Mouse (Mus musculus) lung, adult 2 months (tissue): ENCODE results near the gene Hsp90ab1. TPM values are rescaled to one million over a fixed set of nuclear protein-coding genes. Genes with fewer than 3 reads are reported as not detected.

ENCODE experiments used
- DNase-seq: peaks from one replicate; pipeline ENCODE4 v3.0.0; 2022
- H3K4me1 ChIP-seq: fragments of 200-500 bp; 2 replicates; pipeline ENCODE4 v1.6.1; 2011; ENCODE audit warnings: low read length; ENCODE audit not compliant: control insufficient read depth, insufficient read depth
- H3K4me3 ChIP-seq: fragments of 200-500 bp; replicated peaks from 2 replicates; pipeline ENCODE3; 2011; ENCODE audit warnings: low read depth, mild to moderate bottlenecking, control low read depth, low read length; ENCODE audit errors: extremely low read depth
- CTCF ChIP-seq: fragments of 200-500 bp; IDR thresholded peaks from 2 replicates; pipeline ENCODE4 v1.5.1; 2011; ENCODE audit warnings: mild to moderate bottlenecking, low read length, control low read depth; ENCODE audit not compliant: insufficient read depth
- POLR2A ChIP-seq: fragments of 200-500 bp; IDR thresholded peaks from 2 replicates; pipeline ENCODE4 v1.6.1; 2011; ENCODE audit warnings: low read depth, mild to moderate bottlenecking, control low read depth, low read length, borderline replicate concordance; ENCODE audit errors: extremely low read depth
- WGBS: fragments of 180-500 bp; shearing (Covaris S2); methylation state at CpG from one replicate; pipeline ENCODE4 v1.1.7; 2018; 5-methylcytosine and 5-hydroxymethylcytosine counted together
- polyA plus RNA-seq: library from polyadenylated mRNA; depleted of rRNA; stranded (reverse); fragments of >200 nt; gene quantifications from 2 replicates; pipeline ENCODE4 v1.2.3, GENCODE M21; 2012

The Hsp90ab1 gene
- polyA plus RNA-seq, 1 experiment, result 340 TPM

DNA sequence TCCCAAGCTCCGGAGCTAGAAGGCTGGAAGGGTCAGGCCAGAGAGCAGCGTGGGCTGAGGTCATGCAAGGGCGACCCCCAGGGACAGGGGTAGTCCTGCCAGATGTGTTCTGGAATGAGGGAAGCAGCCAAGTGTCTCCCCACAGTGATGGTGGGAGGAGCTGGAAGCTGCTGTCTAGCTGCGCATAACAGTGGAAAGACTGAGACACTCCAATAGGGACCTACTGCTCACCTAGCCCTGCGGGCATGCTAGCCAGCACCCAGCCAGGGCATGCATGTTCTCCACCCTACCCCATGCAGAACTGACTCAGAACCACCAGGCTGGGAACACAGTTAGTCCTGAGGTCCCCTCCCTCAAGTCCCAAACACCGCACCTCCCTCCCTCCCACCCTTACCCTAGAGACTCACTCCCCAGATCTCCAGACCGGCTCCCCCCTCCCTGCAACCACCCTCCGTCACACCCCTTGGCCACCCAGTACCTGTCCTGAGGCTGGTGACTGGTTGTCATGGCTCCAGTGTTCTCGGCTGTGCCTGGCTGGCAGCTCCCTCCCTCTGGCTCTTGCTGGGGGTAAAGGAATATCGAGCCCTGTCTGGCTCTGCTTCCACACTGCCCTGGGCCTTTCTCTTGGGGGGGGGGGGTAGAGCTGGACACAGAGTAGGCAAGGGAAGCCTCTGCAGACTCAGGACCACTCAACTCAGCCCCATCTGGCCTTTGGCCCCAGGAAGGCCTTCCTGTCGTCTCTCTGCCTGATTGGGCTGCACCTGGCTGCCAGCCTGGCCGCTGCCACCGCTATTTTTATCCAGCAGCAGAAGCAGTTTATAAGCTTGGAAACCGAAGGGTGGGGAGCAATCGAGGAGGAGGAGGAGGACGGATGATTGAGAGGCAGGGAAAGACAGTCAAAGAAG lies 18.9 kb upstream of the Hsp90ab1 start:
- TF ChIP-seq CTCF (no peak), POLR2A (0 out of 2 replicates have a peak, but pooled peaks have one; percentile 22)
- DNase-seq, result no peak
- WGBS, result 40% methylated on average over 16 of the region's 16 CpGs
- H3K4me3 ChIP-seq, result peak overlapping the region; percentile 6
- H3K4me1 ChIP-seq, result peaks cover 38% of the 10 kb centered on the region

DNA sequence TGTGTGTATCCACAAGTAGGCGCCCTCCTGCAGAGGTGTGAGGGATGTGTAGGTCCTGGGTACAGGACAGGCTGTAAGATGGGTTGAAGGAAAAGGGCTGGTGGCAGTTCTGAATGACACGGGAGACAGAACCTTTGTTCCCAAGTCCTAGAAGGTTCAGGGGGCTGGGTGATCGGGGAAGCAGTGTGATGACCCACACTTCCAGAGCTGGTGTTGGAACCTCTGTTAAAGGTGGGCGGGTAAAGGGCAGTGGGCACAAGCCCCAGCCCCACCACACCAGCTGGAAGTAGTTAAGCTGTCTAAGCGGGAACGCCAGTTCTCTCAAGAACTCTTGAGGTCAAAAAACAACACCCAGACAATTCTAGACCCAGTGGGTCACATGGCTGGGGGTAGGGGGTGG lies 17.3 kb upstream of the Hsp90ab1 start:
- no peak for DNase-seq
- TF ChIP-seq POLR2A, result no peak
- no peak for TF ChIP-seq CTCF
- Histone ChIP-seq H3K4me3 (no peak overlapping the region), H3K4me1 (peaks cover 33% of the 10 kb centered on the region)
- 75% methylated on average over 6 of the region's 6 CpGs for WGBS

DNA sequence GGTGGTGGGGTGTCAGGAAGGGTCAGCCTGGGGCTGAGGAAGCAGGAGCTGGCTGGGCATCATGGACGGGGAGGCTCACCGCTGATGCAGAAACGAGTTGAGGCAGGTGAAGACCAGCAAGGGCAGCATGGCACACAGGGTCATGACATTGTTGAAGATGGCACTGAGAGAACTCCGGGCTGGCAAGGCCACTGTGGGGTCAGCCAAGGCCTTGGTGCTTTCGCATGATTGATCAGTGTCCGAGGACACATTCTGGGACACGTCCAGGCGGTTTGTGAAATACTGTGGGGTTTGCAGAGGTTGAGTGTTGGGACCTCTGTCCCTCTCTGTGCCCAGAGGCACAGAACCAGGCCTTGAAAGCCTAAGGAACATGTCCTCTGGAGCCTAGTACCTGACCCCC lies 16.8 kb upstream of the Hsp90ab1 start:
- Histone ChIP-seq H3K4me1 (peaks cover 36% of the 10 kb centered on the region), H3K4me3 (no peak overlapping the region)
- no peak for DNase-seq
- TF ChIP-seq CTCF, result no peak
- TF ChIP-seq POLR2A, result no peak
- WGBS, result 89% methylated on average over 8 of the region's 8 CpGs

DNA sequence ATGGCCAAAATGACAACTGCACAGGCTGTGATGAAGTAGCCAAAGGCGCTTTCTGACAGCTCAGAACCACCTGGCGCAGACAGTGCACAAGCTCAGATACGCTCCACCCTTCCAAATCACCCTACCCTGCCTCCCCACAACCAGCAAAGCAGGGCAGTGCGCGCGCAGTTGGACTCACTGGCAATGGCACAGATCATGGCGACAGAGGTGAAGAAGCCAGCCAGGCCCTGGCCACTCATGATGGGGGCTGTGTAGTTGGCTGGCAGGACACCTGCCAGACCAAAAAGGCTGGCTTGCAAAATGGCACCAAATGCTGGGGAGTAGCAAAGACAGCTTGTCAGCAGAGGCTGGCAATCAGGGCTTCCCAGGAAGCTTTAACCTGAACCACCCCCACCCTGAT lies 16.2 kb upstream of the Hsp90ab1 start:
- Histone ChIP-seq H3K4me3 (no peak overlapping the region), H3K4me1 (peaks cover 41% of the 10 kb centered on the region)
- DNase-seq, result no peak
- TF ChIP-seq POLR2A, result no peak
- no peak for TF ChIP-seq CTCF
- WGBS, result 95% methylated on average over 7 of the region's 7 CpGs

DNA sequence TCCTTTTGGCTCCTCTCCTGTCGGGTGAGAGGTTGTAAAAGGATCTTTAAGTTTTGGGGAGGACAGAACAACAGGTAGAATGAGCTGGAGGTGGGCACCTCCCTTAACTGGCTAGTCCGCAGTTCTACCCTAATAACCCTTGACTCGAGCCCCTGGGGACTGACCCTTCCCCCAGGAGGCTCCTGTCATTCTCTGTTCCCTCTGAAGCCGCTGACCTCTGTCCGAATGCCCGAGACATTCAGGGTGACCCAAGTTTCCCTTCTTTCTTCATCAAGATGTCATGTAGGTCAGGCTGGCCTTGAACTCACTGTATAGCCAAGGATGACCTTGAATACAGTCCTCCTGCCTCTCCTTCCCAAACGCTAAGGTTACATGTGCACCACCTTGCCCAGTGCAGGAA lies 15.3 kb upstream of the Hsp90ab1 start:
- H3K4me1 ChIP-seq, result peaks cover 39% of the 10 kb centered on the region
- 84% methylated on average over 7 of the region's 7 CpGs for WGBS
- no peak for TF ChIP-seq POLR2A
- H3K4me3 ChIP-seq, result no peak overlapping the region
- no peak for DNase-seq

DNA sequence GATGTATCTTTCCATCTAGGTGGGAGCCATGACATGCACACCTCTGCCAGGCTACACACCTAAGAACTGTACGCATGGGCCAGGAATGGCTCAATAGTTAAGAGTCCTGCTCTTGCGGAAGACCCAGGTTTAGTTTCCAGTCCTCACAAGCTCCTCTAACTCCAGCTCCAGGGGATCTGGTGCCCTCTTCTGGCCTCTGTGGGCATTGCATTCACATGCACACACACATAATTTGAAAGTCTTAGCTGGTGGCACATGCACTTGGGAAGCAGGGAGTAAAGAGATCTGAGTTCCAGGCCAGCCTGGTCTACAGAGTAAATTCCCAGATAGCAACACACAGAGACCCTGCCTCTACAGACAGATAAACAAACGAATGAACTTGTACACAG lies 13.4 kb upstream of the Hsp90ab1 start:
- H3K4me1 ChIP-seq, result peaks cover 28% of the 10 kb centered on the region
- no peak overlapping the region for H3K4me3 ChIP-seq
- no peak for DNase-seq
- TF ChIP-seq POLR2A (no peak), CTCF (no peak)
- 93% methylated on average over 3 of the region's 3 CpGs for WGBS

DNA sequence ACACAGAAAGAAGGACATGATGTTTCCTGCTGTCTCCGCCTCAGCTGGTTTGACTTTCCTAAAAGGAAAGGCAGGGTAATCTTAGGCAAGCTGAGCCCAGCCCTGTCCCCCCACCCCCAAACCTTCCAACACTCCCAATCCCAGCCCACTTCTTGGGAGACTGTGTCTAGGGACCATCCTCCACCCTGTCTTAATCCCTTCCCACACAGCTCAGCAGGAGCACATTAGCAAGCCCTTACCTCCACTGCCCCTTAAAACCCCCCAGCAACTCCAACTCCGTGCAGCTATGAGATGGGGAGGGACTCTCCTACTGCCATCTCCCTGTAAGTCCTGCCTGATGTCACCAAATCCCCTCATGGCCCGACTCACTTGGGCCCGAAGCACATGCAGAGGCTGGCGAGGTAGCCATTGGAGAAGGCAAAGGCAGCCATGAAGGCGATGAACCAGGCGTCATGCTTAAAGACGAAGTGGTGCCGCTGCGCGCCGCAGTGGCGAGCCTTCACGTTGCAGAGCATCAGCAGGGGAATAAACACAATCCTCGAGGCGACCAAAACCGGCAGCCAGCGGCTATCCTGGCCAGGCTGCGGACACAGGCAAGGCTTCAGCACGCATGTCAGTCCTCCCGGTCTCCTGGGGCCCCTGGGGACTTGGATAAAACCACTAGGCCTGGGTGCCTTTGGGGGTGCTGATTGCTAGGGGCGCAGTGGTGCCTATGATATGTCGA lies 12.8 kb upstream of the Hsp90ab1 start:
- 78% methylated on average over 23 of the region's 23 CpGs for WGBS
- no peak overlapping the region for H3K4me3 ChIP-seq
- TF ChIP-seq POLR2A, result no peak
- no peak for TF ChIP-seq CTCF
- H3K4me1 ChIP-seq, result peaks cover 26% of the 10 kb centered on the region
- DNase-seq, result no peak

DNA sequence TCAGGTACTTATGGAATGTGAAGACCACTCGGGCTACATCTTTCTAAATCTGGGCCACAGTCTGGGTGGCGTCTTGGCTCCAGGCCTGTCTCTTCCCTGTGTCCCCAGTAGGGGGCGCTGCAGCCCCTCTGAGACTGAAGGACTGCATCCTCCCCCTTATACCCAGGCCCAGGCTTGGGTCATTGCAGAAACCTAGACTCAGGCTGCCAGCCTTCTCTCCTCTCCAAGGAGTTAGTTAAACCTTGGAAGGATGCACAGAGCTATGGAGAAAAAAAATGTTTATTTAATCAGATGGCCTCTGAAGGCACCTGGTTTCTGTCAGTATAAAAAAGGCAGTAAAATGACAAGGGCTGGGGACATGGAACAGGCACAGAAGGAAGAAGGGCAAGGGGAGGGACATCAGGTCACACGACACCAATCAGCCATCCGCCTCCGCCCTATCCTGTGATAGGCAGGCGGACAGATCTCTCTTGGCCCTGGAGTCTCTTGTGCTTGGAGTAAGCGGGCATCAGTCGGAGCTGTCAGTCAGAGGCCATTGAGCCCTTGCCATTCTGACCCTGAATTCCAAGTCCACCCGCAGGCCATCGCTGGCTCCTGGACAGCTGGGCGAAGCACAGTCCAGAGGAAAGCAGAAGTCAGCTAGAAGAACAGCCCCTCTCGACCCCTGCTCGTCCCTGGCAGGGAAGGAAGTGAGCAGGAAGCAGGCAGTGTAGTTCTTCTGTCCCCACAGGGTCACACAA lies 12.0 kb upstream of the Hsp90ab1 start:
- 19% methylated on average over 14 of the region's 14 CpGs for WGBS
- DNase-seq, result peak; percentile 60
- TF ChIP-seq CTCF (peak; percentile 77), POLR2A (peak; percentile 37; the same call in 1 of the 2 replicates)
- peaks cover 23% of the 10 kb centered on the region for H3K4me1 ChIP-seq
- H3K4me3 ChIP-seq, result no peak overlapping the region
